Mouse (Mus musculus) thymus, postnatal 0 days (tissue): ENCODE measurements at regions not wholly inside any gene's neighbourhood (a gene's known extent, or its start where the extent isn't known, plus 50 kb on each side); places are given as distances from the start of the nearest gene placed in this dataset.

Source experiments
- DNase-seq: peaks from one replicate; pipeline ENCODE4 v3.0.0-alpha.2; 2015; ENCODE audit warnings: low spot score

DNA sequence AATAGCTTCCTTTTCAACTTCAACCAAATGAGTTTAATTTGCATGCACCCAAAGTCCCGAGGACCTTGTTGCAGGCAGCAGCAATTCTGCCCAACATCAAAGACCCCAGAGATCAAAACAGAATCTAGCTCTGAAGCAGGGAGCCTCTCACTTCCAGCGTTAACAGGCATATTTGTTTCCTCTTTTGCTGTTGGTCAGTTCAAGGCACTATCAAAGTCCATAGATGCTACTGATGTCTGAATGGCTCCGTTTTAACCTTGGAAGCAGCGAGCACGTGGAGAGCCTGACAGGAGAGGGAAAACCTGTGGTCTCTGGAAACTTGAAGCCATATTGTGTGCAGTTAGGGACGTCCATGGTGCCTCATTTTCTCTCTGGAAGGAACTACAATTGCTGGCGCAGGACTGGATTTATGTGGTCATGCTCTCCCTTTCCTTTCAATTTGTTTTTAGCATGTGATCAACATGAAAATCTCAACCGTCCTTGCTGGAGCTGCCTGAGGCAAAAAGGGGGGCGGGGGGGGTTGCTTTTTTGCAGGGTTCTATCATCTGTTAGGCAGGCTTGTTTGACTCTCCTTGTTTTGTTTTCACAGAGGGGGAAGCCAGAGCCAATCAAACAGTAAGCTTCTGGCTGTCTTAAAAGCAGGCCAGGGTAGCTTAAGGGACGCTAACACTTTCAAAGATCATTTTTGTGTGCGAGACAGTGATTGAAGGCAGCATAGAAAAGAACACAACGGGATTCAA, 338.4 kb downstream of the Btg1 start:
- DNase-seq: peak; percentile 8

DNA sequence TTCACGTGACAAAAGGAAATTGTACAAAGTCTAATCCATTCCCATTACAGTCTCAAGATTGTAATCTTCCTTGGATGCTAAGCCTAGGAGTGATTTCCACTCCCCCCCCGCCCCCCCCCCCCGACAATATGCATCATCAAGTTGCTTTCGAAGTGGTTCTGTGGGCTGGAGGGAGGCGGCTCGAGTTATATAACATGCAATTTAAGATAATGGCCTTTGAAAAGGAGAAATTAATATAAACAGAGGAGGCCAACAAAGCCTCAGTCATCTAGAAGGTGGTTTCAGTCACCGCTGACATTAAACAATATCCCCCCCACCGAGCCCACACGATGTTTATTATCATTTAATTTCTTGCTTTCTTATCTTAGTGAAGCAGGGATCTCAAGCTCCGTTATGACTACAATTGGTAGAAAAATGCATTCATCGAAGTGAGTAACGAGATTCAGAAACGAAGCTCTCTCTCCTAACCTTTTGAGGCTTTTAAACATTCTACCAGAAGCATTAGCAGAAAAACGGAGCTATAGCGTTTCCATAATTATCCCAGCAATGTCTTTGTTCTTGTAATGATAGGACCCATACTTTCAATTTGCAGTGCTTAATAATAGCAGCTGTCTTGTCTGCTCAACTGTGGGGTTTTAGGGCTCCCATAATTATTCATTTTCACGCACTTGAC, 339.1 kb downstream of the Btg1 start:
- no peak for DNase-seq

DNA sequence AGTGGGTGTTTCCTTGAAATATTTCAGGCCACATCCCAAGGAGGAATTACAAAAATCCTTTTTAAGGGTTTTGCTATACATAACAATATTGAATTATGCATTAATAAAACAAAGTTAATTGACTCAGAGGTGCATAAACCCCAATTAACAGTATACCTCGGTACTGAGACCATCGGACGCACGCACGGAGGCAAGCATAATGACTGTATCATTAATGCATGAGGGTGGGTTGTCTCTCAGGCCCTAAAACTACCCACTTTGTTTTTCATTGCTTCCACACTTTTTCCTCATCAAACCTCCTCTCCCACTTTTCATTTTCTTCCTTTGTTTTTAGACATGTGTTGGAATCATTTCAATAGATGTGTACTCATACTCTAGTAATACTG, 339.6 kb downstream of the Btg1 start:
- DNase-seq: no peak

DNA sequence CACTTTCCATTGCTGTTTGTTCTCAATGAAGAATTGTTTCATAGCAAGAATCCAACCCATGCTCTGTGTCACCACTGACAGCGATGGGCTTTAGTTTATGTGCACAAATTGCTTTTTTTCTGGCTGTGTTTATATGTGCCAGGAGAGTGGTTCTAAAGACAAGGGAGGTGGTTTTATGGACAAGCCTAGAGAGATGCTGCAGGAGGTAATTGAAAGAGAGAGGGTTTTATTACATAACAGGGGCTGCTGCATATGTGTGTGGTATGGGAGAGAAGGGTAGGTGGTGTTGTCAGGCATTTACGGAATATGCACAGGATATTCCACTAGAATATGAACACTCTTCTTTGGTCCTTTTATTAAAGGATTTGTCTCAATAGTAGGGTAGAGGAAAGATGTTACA, 340.2 kb downstream of the Btg1 start:
- DNase-seq: no peak

DNA sequence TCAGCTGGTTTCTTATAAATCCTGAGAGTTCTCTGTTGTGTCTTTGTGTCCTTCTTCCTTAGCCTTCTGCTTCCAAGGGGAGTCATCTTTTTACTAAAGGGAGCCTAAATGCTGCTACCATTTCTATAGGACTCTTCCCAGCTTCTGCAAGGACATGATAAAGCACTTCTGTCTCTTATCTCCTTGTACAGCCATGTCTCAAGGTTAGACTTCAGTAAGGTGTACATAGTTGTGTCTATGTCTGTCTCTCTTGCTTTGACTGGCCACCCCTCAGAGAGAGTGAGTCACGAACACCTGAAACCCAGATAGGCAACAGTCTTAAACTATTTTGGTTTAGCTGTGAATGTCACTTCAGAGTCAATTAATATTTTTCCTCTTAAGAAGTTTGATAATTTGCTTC, 353.0 kb downstream of the Btg1 start:
- no peak for DNase-seq

DNA sequence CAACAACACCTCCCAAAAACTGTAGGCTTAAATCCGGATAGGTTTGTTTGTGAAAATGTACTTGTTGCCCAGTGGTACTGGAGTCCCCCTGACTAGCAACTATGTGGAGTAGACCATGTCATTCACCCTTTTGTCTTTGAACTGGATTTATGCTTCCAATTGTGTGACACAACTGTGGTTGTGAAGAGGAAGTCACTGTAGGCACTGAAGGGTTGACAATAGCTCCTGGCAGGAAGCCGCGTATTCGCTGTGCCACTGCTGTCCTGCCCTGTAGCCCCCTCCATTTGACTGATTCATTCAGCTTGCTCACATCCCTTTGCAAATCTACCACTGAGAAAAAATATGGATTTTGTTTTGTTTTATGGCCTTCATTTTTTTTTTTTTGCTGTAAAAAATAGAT, 353.9 kb downstream of the Btg1 start:
- peak; percentile 3 for DNase-seq

DNA sequence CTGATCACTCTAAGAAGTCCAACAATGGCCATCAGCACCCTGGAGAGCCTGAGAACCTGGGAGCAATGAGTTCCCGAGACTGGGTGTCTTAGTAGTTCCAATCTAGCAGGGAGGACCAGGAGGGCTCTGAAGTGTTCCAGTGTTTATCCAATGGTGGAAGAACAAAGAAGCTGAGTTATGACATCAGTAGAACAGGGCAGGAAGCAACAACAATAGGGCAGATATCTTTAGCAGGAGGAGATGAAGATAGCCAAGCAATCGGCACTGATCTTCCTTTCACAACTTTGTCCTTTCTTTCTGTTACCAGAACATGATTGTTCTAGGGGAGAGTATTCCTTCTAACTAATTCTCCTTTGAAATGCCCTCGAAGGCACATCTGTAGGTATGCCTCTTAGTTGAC, 355.0 kb downstream of the Btg1 start:
- DNase-seq: no peak

DNA sequence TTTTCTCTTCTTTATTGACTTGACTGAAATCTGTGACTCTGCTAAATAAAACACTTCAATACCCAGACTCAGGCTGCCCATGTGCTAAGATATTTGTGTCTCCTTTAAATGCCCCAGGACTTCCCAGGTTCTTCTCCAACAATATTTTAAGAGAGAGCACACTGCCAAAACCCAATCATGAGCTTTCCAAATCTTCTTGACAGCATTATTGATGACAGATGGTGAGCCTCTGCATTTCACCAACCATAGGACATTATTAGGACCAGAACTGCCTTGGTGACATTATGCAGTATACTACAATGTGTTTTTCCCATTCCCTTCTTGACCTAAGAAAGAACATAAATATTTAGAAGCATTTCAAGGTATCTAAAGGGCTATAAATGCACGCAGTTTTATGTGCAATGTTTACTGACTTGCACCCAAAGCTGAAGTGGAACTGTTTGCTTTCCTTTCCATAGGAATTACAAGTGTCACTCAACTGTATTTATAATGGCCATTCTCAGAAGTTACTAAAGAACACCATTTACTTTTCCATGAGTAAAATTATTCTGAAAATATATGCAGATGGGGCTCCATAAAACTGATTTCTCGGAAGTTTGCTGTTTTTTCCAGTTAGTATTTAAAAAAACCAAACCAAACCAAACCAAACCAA, 357.6 kb downstream of the Btg1 start:
- no peak for DNase-seq

DNA sequence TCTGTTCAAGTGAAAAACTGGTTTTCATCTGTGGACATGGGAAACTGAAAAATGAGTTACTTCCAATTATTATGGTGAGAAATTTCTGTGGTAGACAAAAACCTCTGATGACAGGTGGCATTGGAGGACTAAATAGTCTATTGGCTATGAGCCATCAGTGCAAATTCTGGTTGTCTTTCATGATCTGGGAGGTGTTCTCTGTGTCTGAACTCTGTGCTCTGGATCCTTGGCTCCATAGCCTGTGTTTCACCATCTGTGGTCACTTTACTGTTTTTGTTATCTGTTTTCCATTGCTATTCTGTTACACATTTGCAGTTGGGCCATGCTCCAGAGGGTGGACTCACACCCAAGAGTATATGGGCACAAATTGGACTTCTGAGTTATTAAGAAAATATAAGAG, 359.9 kb downstream of the Btg1 start:
- DNase-seq: no peak

DNA sequence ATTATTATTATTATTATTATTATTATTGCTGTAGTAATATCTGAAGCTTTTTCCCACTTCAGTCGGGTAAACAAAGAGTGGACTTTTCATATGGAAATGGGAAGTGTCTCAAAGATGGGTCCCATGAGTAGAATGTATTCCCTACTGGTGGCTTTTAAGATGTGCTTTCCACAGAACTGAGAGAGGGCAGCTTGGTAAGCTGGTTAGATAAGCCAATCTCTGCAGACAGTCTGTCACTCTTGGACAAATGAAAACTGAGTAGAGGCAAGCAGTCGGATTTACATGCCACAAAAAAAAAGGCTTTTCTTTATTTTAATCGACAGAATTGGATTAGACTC, 363.7 kb downstream of the Btg1 start:
- DNase-seq: no peak

DNA sequence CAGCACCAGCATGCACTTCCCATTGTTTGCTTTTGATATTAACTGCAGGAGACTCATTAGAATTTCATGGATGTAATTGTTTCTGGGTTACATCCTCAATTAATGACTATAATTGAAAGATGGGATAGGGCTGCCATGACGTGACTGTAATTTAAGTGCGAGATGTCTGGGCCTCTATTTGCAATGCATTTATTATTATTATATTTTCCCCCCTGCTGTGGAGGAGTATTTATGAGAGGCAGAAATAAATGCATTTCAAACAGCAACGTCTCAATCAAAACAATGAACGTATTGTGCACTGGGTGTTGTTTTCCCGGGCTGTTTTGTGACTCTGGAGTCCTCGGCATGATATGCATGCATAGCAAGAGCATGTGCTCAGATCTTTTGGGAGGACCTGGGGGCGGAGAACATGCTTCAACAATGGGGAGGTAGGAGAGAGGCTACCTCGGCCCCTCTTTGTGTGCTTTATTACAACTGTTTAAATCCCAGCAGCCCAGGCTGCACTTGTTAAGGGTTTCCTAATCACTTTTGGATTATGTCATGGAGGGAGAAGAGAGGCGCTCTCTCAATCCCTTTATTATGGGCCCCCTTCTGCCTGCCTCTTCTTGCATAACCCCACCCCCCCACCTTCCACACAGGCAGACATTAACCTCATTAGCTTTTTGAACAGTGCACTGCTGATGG, 364.2 kb downstream of the Btg1 start:
- no peak for DNase-seq

DNA sequence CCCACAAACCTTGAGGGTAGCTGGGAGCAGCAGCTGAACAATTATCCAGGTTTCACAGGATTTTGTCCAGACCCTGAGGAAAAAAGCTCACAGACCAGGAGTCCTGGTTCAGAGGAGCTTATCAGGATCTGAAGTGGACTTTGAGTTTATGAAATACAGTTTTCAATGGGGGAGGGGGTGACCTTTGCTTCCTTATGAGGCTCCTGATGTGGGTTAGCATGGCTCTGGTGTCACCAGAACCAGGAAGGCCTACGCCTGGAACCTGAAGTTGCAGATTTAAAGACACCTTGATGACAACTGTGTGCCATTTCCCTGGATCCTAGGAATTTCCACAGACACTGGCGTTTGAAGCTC, 364.7 kb downstream of the Btg1 start:
- DNase-seq: no peak

DNA sequence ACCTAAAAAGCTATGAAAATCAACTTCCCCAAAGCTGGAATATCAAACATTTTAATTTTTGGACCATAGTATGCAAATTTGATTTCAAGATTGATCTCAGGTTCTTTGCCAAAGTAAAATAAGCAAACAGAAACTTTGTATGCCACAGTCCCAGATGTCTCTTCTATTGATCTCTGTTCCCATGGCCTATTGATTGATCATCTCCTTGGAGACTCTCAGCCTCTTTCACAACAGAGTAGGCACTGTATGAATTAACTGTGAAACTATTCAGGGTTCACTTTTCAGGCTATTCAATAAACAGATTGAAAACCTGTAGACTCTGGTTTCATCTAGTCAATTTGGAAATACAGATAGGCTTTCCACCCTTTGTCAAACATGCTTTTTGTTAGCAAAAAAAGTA, 384.1 kb downstream of the Btg1 start:
- DNase-seq: no peak

DNA sequence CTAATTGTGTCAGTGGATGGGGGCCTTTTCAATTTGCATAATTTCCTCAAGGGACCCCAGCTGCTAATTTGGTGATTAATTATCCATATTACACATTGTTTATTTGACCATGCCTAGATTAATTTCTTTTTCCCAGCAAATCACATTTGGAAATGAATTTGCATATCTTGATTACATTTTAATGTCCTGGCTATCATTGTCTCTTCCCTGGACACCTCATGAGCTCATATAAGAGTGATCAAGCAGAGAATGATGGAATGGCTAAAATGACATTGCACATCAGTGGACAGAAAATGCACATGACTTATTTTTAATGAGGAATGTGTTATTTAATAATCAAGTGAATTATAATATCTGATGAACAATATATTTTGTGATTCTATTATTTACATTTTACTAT, 392.1 kb downstream of the Btg1 start:
- DNase-seq: no peak

DNA sequence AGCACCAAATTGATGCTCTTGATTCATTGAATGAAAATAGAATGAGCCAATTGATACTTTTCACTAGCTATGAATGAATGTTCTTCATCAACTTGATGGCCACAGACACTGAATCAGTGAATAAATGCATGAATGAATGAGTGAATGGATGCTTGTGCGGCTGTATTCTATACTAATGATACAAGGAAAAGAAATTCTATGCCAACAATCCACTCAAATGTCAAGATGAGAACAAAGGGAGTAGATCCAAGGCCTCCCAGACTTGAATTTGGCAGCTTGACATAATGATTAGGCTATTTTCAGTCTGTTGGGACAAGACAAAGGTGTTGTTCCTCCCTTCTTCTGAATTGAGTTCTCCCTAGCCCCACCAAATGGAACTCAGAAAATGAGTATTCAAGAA, 393.1 kb downstream of the Btg1 start:
- no peak for DNase-seq

DNA sequence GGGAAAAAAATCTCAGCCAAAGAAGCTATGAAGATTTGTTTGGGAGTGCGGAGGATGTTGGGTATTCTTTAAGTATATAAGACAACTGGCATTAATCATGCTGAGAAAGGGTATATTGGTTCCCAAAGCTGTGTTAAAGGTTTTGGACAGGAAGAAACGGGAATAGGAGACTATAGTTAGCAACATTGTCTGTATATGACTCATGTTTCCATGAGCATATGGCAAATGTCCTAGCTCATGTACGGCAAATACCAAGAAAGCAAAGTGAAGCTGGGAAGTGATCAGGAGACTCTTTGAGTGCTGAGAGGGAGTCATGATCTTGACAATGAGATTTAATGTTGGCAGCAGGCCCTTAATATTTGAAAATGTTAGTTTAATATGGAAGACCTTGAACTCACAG, 401.8 kb downstream of the Btg1 start:
- DNase-seq: no peak

DNA sequence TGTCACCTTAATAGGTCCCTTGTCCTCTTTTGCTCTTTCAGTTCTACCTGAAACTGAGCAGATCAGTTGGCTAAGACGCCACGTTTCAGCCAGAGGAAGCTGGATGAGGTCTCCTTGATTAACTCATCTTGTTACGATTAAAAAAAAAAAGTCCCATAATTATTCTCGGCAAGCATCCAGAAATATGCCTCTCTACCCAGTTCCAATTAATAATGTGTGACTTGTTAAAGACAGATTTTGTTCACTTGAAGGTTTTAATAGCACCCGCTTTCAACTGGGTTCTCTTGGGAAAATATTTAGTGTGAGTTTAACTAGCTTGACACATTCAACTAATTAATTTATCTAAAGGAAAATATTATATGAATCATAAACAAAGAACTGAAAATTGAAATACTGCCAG, 412.0 kb downstream of the Btg1 start:
- DNase-seq: no peak

DNA sequence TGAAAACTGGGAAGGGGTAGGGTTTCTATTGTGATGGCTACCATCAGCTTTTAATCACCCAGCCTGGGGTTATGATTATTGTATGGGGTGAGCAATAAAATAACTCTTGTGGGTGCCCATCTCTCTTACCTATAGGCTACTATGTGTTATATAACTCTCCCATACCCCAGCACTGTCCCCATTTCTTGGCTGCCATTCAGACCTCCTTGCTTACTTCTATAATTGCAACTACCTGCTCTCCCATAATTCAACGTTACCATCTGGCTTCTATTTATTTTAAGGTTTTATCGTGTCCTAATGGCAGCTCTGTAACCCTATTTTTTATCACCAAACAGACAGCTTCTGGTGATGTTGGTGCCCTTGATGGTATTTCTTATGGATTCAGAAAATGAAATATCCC, 414.2 kb downstream of the Btg1 start:
- DNase-seq: no peak

DNA sequence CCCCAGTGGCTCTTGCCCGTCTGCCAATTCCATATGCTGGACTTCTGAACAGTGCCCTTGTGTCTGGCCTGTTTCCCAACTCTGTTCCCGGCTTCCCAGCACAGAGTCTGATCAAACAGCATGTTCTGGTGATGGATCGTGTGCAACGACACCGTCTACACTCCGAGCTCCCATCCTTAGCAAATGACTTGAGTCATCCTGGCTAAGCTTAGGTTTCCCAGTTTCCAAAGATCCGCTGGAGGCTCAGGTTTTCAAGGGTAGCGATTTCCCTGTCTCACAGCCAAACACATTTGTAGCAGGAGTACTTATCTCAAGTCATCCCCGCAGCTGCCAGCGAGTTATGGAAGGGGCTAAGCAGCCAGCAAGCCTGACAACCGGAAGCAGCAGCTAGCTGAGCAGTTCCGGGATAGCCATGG, 418.6 kb downstream of the Btg1 start:
- no peak for DNase-seq

DNA sequence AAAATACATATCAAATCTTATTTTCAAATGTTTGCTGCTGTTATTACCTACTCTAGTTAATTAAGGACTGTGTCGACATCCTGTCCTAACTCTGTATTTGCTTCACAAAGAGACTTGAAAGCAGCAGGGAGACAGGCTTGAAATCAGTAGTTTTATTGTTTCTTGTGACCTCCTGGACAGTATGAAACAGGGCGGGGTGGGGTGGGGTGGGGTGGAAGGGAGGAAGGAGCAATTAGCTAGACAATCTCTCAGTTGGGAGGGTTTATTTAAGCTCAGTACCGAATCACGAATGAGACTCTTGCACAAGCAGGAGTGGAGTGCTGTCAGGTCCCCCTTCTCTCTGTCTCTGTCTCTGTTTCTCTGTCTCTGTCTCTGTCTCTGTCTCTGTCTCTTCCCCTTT, 421.2 kb downstream of the Btg1 start:
- DNase-seq: no peak

DNA sequence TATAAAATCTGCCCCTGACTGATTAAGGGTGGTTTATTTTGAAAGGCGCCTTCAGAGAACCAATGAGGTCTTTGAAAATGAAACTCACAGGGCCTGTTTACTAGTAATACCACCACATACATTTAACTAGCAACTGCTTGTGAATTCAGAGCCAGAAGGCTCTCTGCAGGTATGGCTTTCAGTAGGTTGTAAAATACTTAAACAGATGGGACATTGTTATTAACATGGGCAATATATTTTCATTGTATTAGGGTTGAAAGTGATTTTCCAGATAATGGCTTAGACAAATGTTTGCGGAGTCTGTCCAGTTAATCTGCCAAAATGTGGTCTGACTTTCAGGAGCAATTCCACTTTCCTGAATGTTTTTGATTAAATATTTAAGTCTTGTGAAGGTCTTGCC, 430.8 kb downstream of the Btg1 start:
- DNase-seq: no peak

DNA sequence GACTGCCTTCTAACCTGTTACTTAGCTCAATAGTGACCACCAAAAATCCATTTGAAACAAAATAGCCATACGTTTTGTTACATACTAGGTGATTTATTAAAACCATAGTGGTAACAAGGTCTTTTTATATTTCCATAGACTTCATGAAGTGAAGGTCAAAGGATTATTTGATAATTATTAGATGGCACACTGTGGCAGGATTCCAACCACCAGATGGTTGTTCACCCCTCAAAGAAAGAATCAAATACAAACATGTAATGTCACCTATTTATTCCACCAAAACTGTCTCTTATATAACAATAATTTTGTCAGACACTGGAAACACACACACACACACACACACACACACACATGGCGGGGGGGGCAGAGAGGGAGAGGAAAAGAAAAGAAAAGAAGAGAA, 431.2 kb downstream of the Btg1 start:
- DNase-seq: no peak

DNA sequence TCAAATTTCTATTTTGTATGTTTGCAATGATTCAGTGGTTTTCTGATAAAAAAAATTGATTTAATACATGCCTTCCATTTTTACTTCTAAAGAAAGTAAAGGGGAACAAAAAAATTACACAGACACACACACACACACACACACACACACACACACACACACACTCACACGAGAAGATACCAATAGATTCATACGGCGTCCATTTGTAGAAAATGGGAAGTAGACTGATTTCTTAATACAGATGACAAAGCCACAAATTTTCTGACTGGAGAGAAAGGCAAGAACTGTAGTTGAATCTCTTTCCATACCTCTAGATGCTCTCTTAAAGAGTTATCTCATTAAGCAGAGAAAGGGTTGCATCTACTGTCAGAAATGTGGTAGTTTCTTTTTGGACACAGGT, 424.9 kb upstream of the Dcn start:
- no peak for DNase-seq
